Mouse (Mus musculus): Measurements from ENCODE around the gene Pip5k1a. TPM values are rescaled to one million over a fixed set of nuclear protein-coding genes. Genes with fewer than 3 reads are reported as not detected.
"Not testable (repeated sequence)": the region's sequence is repeated elsewhere in the genome, so short reads cannot be mapped to it uniquely, and the experiment has no call there.

Gene Pip5k1a
- total RNA-seq, 2 experiments from 2014 or later, result 23.1 to 26.5 TPM

DNA sequence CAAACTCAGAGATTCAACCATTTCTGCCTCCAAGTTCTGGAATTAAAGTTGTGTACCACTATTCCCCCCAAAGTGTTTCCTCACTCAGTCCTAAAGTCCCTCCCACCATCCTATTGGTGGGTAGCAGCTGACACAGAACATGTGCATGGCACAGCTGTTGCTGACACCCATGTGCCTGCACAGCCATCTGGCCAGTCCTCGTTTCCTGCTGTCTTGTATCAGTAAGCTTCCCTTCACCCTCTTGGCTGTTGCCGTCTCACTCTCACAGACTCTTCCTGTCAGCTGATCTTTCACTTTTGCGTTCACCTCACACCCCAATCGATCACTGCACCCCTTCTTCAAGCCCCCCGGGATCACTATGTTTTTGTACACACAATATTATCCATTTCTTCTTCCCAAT lies 79.0 kb downstream of the Pip5k1a start:
- intact Hi-C loops (cut with DNase I), result no loop called here
- TF ChIP-seq CTCF (IDR thresholded peaks at IDR 0.05), result no peak
- no peak overlapping the region for H3K27ac ChIP-seq
- DNase-seq, result no peak
- no peak overlapping the region for H3K4me3 ChIP-seq

DNA sequence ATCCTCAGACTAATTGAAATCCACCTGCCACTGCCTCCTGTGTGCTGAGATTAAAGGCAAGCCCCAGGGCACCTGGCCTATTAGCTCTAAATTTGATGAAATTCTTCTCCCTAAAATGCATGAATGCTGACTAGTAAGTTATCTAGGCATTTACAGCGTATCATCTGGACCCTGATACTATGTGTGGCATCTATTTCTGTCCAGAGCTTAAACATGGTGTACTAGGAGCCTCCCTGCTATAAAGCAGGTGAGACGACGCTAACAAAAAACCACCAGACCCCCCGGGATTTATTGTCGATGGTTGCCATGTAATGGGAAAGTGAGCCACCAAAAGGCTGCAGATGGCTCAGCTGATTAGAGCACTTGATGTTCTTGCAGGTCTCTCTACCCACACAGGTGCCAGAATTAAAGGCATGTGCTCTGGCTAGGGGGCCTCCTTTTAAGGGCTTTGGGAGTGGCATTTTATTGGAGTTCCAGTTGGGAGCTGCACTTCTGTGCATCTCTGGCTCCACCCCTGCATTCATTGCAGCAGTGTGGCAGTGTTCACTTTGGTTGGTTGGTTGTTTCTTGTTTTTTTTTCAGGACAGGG lies 79.6 kb downstream of the Pip5k1a start:
- Histone ChIP-seq H3K27ac (no peak overlapping the region), H3K4me3 (no peak overlapping the region)
- TF ChIP-seq CTCF (IDR thresholded peaks at IDR 0.05), result no peak
- no peak for DNase-seq
- intact Hi-C loops (cut with DNase I), result no loop called here

DNA sequence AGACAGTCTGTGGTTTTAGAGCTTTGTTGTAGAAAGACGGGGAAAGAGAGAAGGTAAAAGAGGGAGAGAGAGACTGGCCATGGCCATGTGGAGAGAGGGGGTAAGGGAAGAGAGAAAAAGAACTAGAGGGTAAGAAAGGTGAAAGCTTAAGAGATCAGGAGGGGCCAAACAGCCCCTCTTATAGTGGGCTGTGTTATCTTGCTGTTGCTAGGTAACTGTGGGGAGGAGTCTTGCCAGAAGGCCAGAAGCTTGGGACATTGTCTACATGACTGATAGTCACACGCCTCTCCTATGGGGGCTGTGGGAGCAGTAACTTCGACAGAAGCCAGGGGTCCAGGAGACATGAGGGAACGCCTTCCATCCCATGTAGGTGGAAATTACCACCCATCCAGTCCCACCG lies 81.5 kb downstream of the Pip5k1a start:
- H3K27ac ChIP-seq, result no peak overlapping the region
- TF ChIP-seq CTCF (IDR thresholded peaks at IDR 0.05), result no peak
- no peak overlapping the region for H3K4me3 ChIP-seq
- DNase-seq, result no peak
- intact Hi-C loops (cut with DNase I), result no loop called here

DNA sequence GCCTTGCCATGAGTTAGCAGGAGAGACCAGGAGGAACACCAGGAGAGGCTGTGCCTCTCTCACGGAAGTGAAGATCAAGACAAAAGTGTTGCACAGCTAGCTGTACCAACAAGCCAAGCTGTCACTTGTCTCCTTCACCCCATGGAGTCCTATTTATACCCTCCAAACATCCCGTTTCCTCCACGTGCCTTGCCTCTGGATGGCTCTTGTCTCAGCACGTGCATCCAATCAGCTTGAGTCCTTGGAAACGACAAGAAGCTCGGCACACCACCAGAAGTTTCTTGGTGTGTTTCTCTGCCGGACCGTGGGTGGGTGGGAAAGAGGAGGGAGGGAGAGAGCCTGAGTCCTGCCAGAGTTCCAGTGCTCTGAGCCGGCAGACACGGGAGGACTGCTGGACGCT lies 82.2 kb downstream of the Pip5k1a start:
- TF ChIP-seq CTCF (IDR thresholded peaks at IDR 0.05), result no peak
- intact Hi-C loops (cut with DNase I), result no loop called here
- H3K4me3 ChIP-seq, result no peak overlapping the region; the same call in 1 of the 2 replicates
- peak; percentile 47 for DNase-seq
- H3K27ac ChIP-seq, result peak overlapping the region; percentile 2; the same call in 1 of the 2 replicates

DNA sequence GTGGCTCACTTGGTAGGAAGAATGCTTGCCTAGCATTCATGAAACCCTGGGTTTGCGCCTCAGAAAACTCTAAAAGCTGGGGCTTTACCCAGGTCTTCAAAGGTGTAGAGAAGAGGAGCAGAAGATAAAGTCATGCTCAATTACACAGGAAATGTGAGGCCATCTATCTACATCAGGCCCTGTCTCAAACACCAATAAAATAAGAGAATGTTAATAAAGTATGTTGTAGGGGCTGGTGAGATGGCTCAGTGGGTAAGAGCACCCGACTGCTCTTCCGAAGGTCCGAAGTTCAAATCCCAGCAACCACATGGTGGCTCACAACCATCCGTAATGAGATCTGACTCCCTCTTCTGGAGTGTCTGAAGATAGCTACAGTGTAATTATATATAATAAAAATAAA lies 85.8 kb downstream of the Pip5k1a start:
- DNase-seq; intact Hi-C loops (cut with DNase I); H3K27ac ChIP-seq; H3K4me3 ChIP-seq: not testable (repeated sequence)

DNA sequence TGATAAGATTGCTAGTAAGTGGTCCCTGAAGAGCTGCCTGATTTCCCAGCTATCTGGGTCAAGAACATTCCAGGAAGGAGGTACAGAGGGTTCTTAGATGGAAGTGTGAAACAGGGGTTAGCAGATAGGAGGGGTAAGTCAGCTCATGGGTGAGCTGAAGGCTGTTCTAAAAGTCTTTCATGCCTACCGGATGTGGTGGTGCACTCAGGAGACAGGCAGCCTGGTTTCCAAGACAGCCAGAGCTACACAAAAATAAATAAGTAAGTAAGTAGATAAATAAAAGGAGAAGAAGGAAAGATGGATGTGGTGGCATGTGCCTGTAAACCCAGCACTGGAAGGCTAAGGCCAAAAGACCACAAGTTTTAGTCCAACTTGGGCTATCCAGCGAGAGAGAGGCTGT lies 88.0 kb downstream of the Pip5k1a start:
- TF ChIP-seq CTCF (IDR thresholded peaks at IDR 0.05), result no peak
- intact Hi-C loops (cut with DNase I), result no loop called here
- Histone ChIP-seq H3K4me3 (no peak overlapping the region), H3K27ac (no peak overlapping the region)
- no peak for DNase-seq

DNA sequence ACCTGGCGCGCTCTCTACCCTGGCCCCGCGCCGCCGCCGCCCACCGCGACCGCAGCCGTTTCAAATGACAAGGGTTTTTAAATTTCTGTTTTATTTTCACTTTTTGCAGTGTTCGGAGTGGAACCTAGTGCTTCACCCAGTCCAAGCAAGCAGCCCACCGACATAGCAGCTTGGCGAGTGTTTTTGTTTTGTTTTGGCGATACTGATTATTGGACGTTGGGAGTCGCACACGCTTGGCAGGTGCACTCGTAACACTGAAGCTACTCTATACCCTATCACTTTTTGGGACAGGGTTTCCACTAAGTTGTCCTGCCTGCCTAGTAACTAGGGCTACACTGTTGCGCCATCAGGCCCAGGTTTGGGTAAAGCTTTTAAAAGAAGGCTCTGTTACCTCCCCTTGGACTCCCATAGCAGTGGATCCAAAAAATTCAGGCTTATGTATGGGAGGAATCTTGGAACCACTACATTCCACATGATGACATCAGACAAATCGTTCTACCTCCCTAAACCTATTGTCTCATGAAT lies 90.1 kb downstream of the Pip5k1a start:
- peak overlapping the region; percentile 74 for H3K4me3 ChIP-seq
- peak overlapping the region; percentile 95 for H3K27ac ChIP-seq
- no peak for TF ChIP-seq CTCF (IDR thresholded peaks at IDR 0.05)
- DNase-seq, result no peak
- intact Hi-C loops (cut with DNase I), result no loop called here

DNA sequence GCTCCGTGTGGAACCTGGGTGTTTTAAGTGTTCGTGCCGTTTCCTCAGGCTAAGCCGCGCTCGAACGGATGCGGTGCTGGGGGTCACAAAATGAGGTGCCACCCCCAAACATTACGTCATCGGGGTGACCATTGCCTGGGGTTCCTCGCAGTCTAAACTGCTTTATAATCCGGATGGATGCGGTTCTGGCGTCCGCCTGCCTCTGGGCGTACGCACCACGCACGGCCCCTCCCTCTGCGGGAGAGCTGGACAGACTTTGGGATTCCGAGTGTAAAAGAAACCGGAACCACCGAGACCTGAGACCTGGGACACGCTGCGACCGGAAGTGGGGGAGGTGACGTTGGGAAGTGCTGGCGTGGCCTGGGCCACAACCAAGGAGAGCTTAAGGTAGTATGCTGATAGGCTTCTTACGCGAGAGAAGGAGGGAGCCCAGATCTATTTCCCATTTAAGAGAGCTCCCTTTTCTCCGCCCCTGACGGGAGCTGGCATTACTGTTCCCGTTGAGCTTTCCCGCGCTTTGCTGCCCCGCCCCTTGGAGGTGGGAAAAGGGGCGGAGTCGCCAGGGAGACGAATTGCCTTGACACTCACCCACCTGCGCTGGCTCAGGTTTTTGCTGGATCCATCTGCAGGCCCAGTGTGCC lies 90.7 kb downstream of the Pip5k1a start:
- peak overlapping the region; percentile 95 for H3K27ac ChIP-seq
- peak overlapping the region; percentile 74 for H3K4me3 ChIP-seq
- DNase-seq, result peak; percentile 95
- no peak for TF ChIP-seq CTCF (IDR thresholded peaks at IDR 0.05)
- intact Hi-C loops (cut with DNase I), result no loop called here

DNA sequence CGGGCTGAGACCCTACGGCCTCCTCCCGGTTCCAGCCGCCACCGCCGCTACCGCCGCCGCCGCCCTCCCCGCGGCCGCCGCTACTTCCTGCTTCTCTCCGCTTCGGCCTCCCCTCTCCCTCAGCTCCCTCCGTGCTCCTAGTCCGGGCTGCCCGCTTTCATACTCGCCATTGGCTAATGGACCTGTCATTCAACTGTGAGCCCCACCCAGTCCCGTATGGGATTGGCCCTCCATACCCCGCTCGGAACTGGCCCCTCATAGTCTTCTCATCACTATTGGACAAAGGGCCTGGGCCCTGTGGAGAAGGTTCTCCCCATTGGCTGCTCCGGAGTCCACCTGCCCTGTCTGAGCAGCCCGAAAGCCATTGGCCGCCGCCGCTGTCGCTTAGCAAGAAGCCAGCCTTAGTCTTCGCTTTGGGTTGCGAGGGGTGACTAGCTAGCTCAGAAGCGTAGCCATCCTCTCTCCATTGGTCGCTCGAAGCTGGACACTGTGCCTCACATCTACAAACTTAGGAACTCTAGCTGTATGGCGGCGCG lies 91.3 kb downstream of the Pip5k1a start, which contains the start of gene Zfp687:
Zfp687 (minus strand) TSS at position 112 of the 536 bp plus-strand sequence.
- peak within 1 kb of the TSS; percentile 95 for H3K27ac ChIP-seq
- intact Hi-C loops (cut with DNase I), result no loop called here
- H3K4me3 ChIP-seq, result peak within 1 kb of the TSS; percentile 74
- peak; percentile 99 for DNase-seq
- no peak for TF ChIP-seq CTCF (IDR thresholded peaks at IDR 0.05)

DNA sequence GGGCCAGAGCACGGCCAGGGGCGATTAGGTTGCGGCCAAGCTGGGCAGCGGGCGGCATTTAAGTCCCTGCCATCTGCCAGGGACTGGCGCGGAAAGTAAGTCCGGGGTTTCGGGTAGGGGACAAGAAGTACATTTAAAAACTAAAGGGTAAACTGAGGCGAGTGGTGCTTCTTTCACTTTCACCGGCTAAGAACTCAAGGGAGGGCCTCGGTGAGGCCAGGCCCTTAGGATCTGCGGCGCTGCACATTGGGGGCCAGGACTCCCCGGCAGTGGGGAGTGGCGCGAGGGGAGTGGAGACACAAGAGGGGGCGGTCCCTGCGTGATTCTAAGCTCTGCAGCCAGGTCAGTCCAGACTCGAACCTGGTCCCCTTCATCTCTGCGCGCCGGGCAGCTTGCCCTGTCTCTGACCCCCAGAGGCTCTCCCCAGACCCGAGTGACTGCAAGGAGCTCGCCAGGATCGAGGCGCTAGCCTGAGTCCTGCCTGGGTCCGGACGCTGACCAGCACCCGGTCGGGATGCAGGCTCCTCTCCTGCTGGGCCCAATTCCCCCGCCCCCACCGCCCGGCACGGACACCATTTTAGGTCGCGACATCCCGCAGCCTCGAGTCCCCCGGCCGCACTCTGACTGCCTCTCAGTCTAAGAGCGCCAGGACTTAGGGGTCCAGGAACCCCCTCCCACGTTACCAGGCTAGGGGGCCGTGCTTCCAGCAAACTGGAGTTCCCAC lies 92.1 kb downstream of the Pip5k1a start:
- TF ChIP-seq CTCF (IDR thresholded peaks at IDR 0.05), result no peak
- intact Hi-C loops (cut with DNase I), result no loop called here
- Histone ChIP-seq H3K4me3 (peak overlapping the region; percentile 74), H3K27ac (peak overlapping the region; percentile 95)
- peak; percentile 75 for DNase-seq

DNA sequence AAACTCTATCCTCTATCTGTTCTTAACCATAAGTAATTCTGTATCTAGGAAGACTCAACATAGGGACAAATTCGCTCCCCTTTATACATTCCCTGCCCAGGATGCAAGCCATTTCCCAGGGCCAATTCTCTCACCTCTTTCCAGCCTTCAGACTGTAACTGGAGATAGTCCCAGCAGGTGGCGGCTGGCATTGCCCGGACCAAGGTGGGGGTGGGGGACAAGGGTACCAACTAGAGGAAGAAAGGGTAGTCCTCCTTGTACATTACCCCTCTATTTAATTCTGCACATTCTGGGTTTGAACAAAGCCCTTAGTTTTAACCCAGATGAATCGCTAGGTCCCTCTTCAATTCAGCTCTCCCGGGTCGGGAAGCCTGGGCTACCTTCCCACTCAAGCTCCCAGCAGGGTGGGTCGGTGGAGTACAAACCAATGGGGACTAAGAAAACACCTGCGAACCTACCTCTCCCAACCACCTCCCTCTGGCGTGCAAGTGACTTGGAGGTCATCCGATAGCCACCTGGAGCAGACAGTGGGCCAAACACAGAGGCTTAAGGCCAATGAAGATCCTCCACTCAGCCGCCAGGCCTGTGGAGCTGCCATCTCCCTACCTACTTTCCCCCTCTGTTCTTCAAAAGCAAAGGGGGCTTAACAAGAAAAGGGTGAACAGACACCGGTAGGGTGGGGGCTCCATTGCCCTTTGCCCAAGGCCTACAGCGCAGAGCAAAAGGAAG lies 92.9 kb downstream of the Pip5k1a start:
- peak overlapping the region; percentile 74 for H3K4me3 ChIP-seq
- TF ChIP-seq CTCF (IDR thresholded peaks at IDR 0.05), result 0 out of 2 replicates have a peak, but pooled peaks have one; percentile 0
- peak overlapping the region; percentile 95 for H3K27ac ChIP-seq
- DNase-seq, result peak; percentile 68
- intact Hi-C loops (cut with DNase I), result no loop called here

DNA sequence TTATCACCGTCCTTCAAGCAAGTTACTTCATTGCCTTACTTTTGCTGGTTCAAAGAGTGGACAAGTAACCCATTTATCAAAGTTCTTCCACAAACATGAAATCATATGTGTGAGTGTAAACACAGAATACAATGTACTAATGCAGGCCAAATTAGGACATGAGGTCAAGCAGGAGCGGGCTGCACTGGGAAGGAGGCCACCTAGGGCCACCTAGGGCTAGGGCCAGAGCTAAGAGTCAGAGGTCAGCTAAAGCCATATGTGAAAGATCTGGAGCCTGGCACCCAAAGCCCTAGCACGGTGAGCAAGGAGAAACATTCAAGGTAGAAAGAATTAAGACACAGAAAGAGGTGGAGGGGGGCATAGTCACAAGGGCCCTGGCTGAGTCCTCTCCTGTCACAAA lies 93.7 kb downstream of the Pip5k1a start:
- no peak overlapping the region for H3K4me3 ChIP-seq
- intact Hi-C loops (cut with DNase I), result no loop called here
- H3K27ac ChIP-seq, result peak overlapping the region; percentile 95; the same call in 1 of the 2 replicates
- TF ChIP-seq CTCF (IDR thresholded peaks at IDR 0.05), result no peak
- DNase-seq, result no peak

All from gastrocnemius, adult 2 months (tissue).